Mouse (Mus musculus) liver, postnatal 0 days (tissue): ENCODE data around the gene Gjd3. TPM values are rescaled to one million over a fixed set of nuclear protein-coding genes. Genes with fewer than 3 reads are reported as not detected.

Experiments used
- ATAC-seq: fragments of 200-750 bp; cut with Nextera tagmentation; 2 replicates; pipeline ENCODE4 v1.8.0; 2017; ENCODE audit warnings: mild to moderate bottlenecking, moderate library complexity
- DNase-seq: peaks from one replicate; pipeline ENCODE4 v3.0.0-alpha.2; 2016
- H3K27ac ChIP-seq: fragments of 300-500 bp; sonication (generic); 2 replicates; pipeline ENCODE4 v1.5.1; 2014; ENCODE audit warnings: antibody characterized with exemption, moderate library complexity, mild to moderate bottlenecking, low read depth
- H3K27me3 ChIP-seq: fragments of 300-500 bp; sonication (generic); 2 replicates; pipeline ENCODE4 v1.6.1; 2014; ENCODE audit warnings: low read length, control low read depth, mixed read lengths; ENCODE audit not compliant: insufficient read depth
- H3K36me3 ChIP-seq: fragments of 300-500 bp; sonication (generic); replicated peaks from 2 replicates; pipeline ENCODE4 v1.6.1; 2014; ENCODE audit warnings: mild to moderate bottlenecking, control low read depth, low read length, moderate library complexity, mixed read lengths; ENCODE audit not compliant: insufficient read depth
- H3K4me1 ChIP-seq: fragments of 300-500 bp; sonication (generic); 2 replicates; pipeline ENCODE4 v1.6.1; 2014; ENCODE audit warnings: antibody characterized with exemption, mild to moderate bottlenecking, control low read depth; ENCODE audit not compliant: insufficient read depth
- H3K4me2 ChIP-seq: fragments of 300-500 bp; sonication (generic); 2 replicates; pipeline ENCODE4 v1.6.1; 2014; ENCODE audit warnings: low read depth, mild to moderate bottlenecking, low read length, moderate library complexity, mixed read lengths
- H3K4me3 ChIP-seq: fragments of 300-500 bp; sonication (generic); 2 replicates; pipeline ENCODE4 v1.5.1; 2014; ENCODE audit warnings: low read depth, low read length
- H3K9ac ChIP-seq: fragments of 300-500 bp; sonication (generic); replicated peaks from 2 replicates; pipeline ENCODE4 v1.6.1; 2014; ENCODE audit warnings: mild to moderate bottlenecking, moderate library complexity
- H3K9me3 ChIP-seq: fragments of 300-500 bp; sonication (generic); 2 replicates; pipeline ENCODE4 v1.6.1; 2016; ENCODE audit warnings: mild to moderate bottlenecking, control low read depth, low read length, mixed read lengths
- CTCF ChIP-seq: sonication (generic); IDR thresholded peaks from 2 replicates; pipeline ENCODE4 v1.5.1; 2016; ENCODE audit warnings: antibody characterized with exemption, low read depth
- EP300 ChIP-seq: IDR thresholded peaks from 2 replicates; pipeline ENCODE4 v1.6.1; 2016; ENCODE audit warnings: antibody characterized with exemption, low read depth, mild to moderate bottlenecking
- WGBS: fragments of 180-500 bp; shearing (Covaris S2); extraction: QIAGEN DNeasy Blood & Tissue Kit; methylation state at CpG from one replicate; pipeline ENCODE4 v1.1.7; 2014; ENCODE audit not compliant: insufficient replicate concordance; 5-methylcytosine and 5-hydroxymethylcytosine counted together
- polyA plus RNA-seq: library from polyadenylated mRNA; unstranded; fragments of >200 nt; fragmentation: Nextera tagmentation; extraction: Ambion mirVana; gene quantifications from 2 replicates; pipeline ENCODE4 v1.2.1, GENCODE M21; 2015

The Gjd3 gene
- polyA plus RNA-seq, 1 experiment from 2014 or later: not detected

GRCm38 (mm10) chr11:98965416-98966077 is 17.3 kb downstream of the Gjd3 start:
- peaks cover 29% of the 10 kb centered on the region for H3K27me3 ChIP-seq

DNA sequence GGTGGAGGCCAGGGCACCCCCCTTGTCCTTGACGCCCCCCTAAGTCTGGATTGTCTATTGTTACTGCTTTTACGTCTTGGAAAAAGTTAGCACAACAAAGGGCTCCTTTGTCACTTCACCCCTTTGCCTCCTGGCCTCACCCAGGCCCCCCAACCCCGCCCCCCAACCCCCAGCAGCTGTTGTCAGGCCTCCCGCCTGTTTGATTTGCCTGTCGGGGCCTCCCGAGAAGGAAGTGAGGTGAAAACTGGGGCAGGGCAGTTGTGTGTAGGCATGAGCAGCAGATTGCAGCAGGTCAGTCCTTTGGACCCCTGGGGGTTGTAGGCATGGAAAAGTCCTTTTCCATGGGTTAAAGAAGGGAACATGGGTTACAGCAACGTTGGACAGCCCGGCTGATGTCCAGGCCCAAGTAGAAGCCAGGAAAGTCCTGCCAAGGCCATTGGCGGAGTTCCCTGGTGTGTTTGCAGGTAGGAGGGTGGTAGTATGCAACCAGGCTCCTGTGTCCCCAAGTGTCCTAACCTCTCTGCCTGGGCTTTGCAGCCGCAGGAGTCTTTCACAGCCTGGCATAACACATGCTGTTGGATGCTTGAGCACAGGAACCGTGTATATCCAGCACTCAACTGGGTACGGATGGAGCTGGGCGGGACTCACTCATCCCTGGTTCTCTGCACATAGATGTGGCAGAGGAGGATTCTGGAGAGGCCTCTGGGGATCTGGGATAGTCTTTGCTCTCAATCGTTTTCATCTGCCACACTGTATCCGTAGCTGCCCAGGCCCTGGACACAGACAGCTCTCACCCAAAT is 18.0 kb downstream of the Gjd3 start:
- H3K27ac ChIP-seq: peak overlapping the region; percentile 74
- no peaks in the 10 kb centered on the region for H3K9me3 ChIP-seq
- ATAC-seq (no peak), DNase-seq (no peak)
- peak overlapping the region; percentile 99 for H3K4me2 ChIP-seq
- H3K4me3 ChIP-seq: no peak overlapping the region
- H3K9ac ChIP-seq: peak overlapping the region; percentile 50; the same call in 1 of the 2 replicates
- peaks cover 52% of the 10 kb centered on the region for H3K4me1 ChIP-seq
- WGBS: 44% methylated on average over 15 of the region's 15 CpGs
- TF ChIP-seq CTCF (no peak), EP300 (no peak)
- H3K36me3 ChIP-seq: peaks cover 15% of the 10 kb centered on the region
- H3K27me3 ChIP-seq: peaks cover 34% of the 10 kb centered on the region

More at GRCm38 (mm10) chr11:98965416-98966077, 17.3 kb downstream of the Gjd3 start:
- TF ChIP-seq CTCF (no peak), EP300 (no peak)
- Histone ChIP-seq H3K9me3 (no peaks in the 10 kb centered on the region), H3K4me3 (no peak overlapping the region), H3K4me2 (peak overlapping the region; percentile 29; the same call in 1 of the 2 replicates), H3K27ac (no peak overlapping the region), H3K9ac (0 out of 2 replicates have a peak overlapping the region, but pooled peaks have one; percentile 16), H3K4me1 (peaks cover 49% of the 10 kb centered on the region), H3K36me3 (peaks cover 21% of the 10 kb centered on the region)
- no peak for DNase-seq
- WGBS: 44% methylated on average over 10 of the region's 11 CpGs
- ATAC-seq: no peak

GRCm38 (mm10) chr11:98964201-98964615 is 18.6 kb downstream of the Gjd3 start:
- no peaks in the 10 kb centered on the region for H3K9me3 ChIP-seq
- 19% methylated on average over 6 of the region's 6 CpGs for WGBS
- H3K36me3 ChIP-seq: peaks cover 11% of the 10 kb centered on the region
- H3K4me1 ChIP-seq: peaks cover 56% of the 10 kb centered on the region
- peak overlapping the region; percentile 74 for H3K27ac ChIP-seq
- TF ChIP-seq EP300 (no peak), CTCF (no peak)
- H3K4me3 ChIP-seq: peak overlapping the region; percentile 64
- peak overlapping the region; percentile 50 for H3K9ac ChIP-seq
- no peak for ATAC-seq
- H3K27me3 ChIP-seq: peaks cover 34% of the 10 kb centered on the region
- peak overlapping the region; percentile 99 for H3K4me2 ChIP-seq
- no peak for DNase-seq

DNA sequence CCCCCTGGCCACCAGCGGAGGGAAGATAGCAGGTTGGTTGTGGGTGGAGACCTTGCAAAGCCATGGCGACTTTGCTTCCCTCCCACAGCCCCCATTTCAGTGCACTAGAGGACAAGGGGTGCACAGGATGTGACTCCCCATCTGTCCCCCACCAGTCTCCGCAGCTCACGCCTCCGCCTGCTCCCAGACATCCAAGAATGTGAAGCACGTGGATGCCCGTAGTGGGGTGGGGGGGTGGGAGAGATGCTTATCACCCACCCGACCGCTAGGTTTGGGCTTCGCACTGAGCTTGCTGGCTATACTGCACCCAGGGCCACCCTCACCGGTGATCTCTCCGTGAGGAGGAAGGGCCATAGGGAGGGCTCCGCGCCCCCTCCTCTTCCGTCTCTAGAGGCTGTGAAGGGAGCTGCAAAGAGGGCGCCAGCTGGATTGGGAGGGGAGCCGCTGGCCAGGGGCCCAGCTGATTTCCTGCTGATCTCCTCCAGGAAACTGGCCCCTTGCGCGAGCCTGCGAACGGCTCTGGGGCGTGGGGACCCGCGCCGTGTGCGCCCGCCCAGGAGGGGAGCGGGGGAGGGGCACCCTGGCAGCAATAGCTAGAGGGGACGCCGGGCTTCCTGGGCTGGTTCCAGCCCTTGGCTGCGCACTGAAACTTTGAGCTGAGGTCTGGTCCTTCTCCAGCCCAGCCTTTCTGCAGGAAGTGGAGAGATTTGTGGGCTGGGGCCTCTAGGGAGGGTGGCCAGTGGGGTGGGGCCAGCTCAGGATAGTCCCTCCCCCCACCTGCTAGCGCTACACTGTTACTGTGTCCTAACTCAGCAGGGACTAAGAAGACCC is 19.4 kb downstream of the Gjd3 start:
- Histone ChIP-seq H3K9me3 (no peaks in the 10 kb centered on the region), H3K4me2 (peak overlapping the region; percentile 99), H3K27ac (peak overlapping the region; percentile 74), H3K4me3 (peak overlapping the region; percentile 64), H3K9ac (peak overlapping the region; percentile 50), H3K4me1 (peaks cover 58% of the 10 kb centered on the region), H3K36me3 (peaks cover 10% of the 10 kb centered on the region), H3K27me3 (peaks cover 34% of the 10 kb centered on the region)
- WGBS: under 1% methylated on average over 30 of the region's 32 CpGs
- ATAC-seq (peak; percentile 43), DNase-seq (peak; percentile 73)
- 0 out of 2 replicates have a peak, but pooled peaks have one; percentile 35 for TF ChIP-seq EP300
- no peak for TF ChIP-seq CTCF

DNA sequence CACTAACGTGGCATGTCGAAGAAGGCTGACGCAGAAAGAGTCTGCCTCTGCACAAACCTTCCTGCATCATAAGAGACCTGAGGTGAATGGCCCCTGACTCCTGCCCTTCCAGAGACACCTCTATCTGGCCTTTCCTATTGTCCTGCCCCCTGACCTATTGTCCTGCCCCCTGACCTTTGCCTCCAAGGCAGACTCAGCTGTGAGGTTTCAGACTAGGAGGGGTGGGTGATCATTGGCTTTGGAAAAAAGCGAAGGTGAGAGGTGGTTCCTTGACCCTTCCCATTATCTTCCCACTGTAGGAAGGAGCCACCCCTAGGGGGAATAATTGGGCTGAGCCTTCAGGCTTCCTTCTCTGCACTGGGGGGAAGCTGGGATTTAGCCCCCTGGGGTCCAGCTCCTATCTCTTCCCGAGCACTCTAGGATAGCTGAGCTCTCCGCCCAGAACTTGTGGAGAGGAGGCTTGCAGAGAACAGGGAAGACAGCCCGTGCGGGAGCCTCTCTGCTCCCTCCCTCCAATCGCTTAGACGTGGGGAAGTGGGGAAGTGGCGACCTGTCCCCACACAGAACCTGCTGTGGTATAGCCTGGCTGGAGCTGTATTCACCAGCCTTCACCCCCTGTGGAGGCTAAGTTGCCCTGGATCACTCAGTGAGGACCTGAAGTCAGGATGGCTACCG is 20.3 kb downstream of the Gjd3 start:
- Histone ChIP-seq H3K4me1 (peaks cover 65% of the 10 kb centered on the region), H3K27ac (peak overlapping the region; percentile 67), H3K9ac (peak overlapping the region; percentile 50; the same call in 1 of the 2 replicates), H3K4me3 (peak overlapping the region; percentile 64), H3K9me3 (no peaks in the 10 kb centered on the region), H3K27me3 (peaks cover 34% of the 10 kb centered on the region), H3K4me2 (peak overlapping the region; percentile 99), H3K36me3 (peaks cover 1% of the 10 kb centered on the region)
- TF ChIP-seq EP300 (no peak), CTCF (no peak)
- DNase-seq: peak; percentile 22
- WGBS: 12% methylated on average over 12 of the region's 12 CpGs
- ATAC-seq: no peak
